Mouse (Mus musculus) forebrain, embryonic 15.5 days (tissue): Measurements from ENCODE around the gene Sox9. TPM values are rescaled to one million over a fixed set of nuclear protein-coding genes. Genes with fewer than 3 reads are reported as not detected.

Experiments
- ATAC-seq: fragments of 200-750 bp; cut with Nextera tagmentation; replicated peaks from 2 replicates; pipeline ENCODE4 v1.8.0; 2017; ENCODE audit warnings: mild to moderate bottlenecking, moderate TSS enrichment, moderate library complexity
- H3K27ac ChIP-seq: fragments of 300-500 bp; sonication (generic); replicated peaks from 2 replicates; pipeline ENCODE4 v1.5.1; 2015; ENCODE audit warnings: mild to moderate bottlenecking, inconsistent platforms
- H3K27me3 ChIP-seq: fragments of 300-500 bp; sonication (generic); 2 replicates; pipeline ENCODE4 v1.6.1; 2015; ENCODE audit warnings: inconsistent platforms
- H3K36me3 ChIP-seq: fragments of 300-500 bp; sonication (generic); 2 replicates; pipeline ENCODE4 v1.6.1; 2015; ENCODE audit warnings: mild to moderate bottlenecking, inconsistent platforms
- H3K4me1 ChIP-seq: fragments of 300-500 bp; sonication (generic); 2 replicates; pipeline ENCODE4 v1.6.1; 2015; ENCODE audit warnings: inconsistent platforms
- H3K4me2 ChIP-seq: fragments of 300-500 bp; sonication (generic); replicated peaks from 2 replicates; pipeline ENCODE4 v1.6.1; 2015; ENCODE audit warnings: mild to moderate bottlenecking, inconsistent platforms
- H3K4me3 ChIP-seq: fragments of 300-500 bp; sonication (generic); 2 replicates; pipeline ENCODE4 v1.5.1; 2015; ENCODE audit warnings: mild to moderate bottlenecking, inconsistent platforms
- H3K9ac ChIP-seq: fragments of 300-500 bp; sonication (generic); replicated peaks from 2 replicates; pipeline ENCODE4 v1.6.1; 2015; ENCODE audit warnings: mild to moderate bottlenecking, inconsistent platforms
- H3K9me3 ChIP-seq: fragments of 300-500 bp; sonication (generic); 2 replicates; pipeline ENCODE4 v1.6.1; 2016; ENCODE audit warnings: inconsistent platforms
- WGBS: fragments of 180-500 bp; shearing (Covaris S2); methylation state at CpG from one replicate; pipeline ENCODE4 v1.1.7; 2015; ENCODE audit warnings: mixed read lengths; 5-methylcytosine and 5-hydroxymethylcytosine counted together
- polyA plus RNA-seq: library from polyadenylated mRNA; unstranded; fragments of >200 nt; fragmentation: Nextera tagmentation; extraction: Ambion mirVana; gene quantifications from 2 replicates; pipeline ENCODE4 v1.2.1, GENCODE M21; 2015

The Sox9 gene
- polyA plus RNA-seq, 1 experiment from 2014 or later: 66.6 TPM

GRCm38 (mm10) chr11:112810447-112811151 is 28.6 kb downstream of the Sox9 start:
- ATAC-seq: peak; percentile 51

DNA sequence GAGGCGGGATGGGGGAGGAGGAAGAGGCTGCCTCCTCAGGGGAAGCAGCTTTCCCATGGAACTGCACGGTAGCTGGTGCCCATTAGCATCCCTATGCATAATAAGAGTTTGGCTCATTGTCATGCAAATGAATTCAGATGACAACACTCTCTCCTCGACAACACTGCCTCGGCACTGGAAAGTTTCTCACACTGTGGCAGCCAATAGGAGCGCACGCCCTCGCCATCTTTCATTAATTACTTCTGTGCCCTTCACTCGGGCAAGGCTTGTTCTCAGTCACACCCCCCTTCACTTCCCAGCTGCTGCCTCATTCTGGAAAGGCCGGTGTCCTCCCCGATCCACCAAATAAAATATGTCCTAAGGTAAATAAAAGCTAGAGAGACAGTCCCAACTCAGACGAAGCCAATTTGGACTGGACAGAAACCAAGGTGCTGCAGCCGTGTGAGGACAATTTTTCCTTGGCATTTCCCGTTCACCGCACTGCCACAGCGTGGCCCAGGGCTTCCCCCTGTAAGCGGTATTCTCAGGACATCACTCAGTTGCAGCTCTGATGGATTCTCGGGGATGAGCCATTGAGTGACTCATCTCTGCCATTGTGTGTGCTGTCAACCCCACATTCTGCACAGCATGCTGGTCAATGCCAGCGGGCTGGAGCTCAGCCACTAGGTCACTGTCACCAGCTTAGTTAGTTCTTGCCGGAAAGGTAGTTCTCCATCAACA is 29.3 kb downstream of the Sox9 start:
- Histone ChIP-seq H3K4me1 (peaks cover 34% of the 10 kb centered on the region), H3K36me3 (no peaks in the 10 kb centered on the region), H3K27ac (peak overlapping the region; percentile 85), H3K4me3 (peak overlapping the region; percentile 20), H3K9ac (0 out of 2 replicates have a peak overlapping the region, but pooled peaks have one; percentile 13), H3K9me3 (no peaks in the 10 kb centered on the region), H3K4me2 (peak overlapping the region; percentile 45), H3K27me3 (no peaks in the 10 kb centered on the region)
- ATAC-seq: peak; percentile 96
- under 1% methylated on average over 19 of the region's 19 CpGs for WGBS

More at GRCm38 (mm10) chr11:112810447-112811151, 28.6 kb downstream of the Sox9 start:
- Histone ChIP-seq H3K36me3 (no peaks in the 10 kb centered on the region), H3K27me3 (no peaks in the 10 kb centered on the region), H3K4me2 (peak overlapping the region; percentile 45), H3K9me3 (no peaks in the 10 kb centered on the region), H3K4me1 (peaks cover 34% of the 10 kb centered on the region), H3K9ac (0 out of 2 replicates have a peak overlapping the region, but pooled peaks have one; percentile 18), H3K4me3 (peak overlapping the region; percentile 20), H3K27ac (peak overlapping the region; percentile 72)
- WGBS: under 1% methylated on average over 17 of the region's 17 CpGs

- Histone ChIP-seq H3K9ac (no peak overlapping the region), H3K4me2 (no peak overlapping the region), H3K4me1 (peaks cover 19% of the 10 kb centered on the region), H3K27ac (peak overlapping the region; percentile 60), H3K36me3 (no peaks in the 10 kb centered on the region), H3K9me3 (no peaks in the 10 kb centered on the region), H3K4me3 (no peak overlapping the region), H3K27me3 (no peaks in the 10 kb centered on the region)
- ATAC-seq: peak; percentile 90
- 35% methylated on average over 14 of the region's 14 CpGs for WGBS
These were observed 36.0 kb downstream of the Sox9 start for GRCm38 (mm10) chr11:112817829-112818650.

DNA sequence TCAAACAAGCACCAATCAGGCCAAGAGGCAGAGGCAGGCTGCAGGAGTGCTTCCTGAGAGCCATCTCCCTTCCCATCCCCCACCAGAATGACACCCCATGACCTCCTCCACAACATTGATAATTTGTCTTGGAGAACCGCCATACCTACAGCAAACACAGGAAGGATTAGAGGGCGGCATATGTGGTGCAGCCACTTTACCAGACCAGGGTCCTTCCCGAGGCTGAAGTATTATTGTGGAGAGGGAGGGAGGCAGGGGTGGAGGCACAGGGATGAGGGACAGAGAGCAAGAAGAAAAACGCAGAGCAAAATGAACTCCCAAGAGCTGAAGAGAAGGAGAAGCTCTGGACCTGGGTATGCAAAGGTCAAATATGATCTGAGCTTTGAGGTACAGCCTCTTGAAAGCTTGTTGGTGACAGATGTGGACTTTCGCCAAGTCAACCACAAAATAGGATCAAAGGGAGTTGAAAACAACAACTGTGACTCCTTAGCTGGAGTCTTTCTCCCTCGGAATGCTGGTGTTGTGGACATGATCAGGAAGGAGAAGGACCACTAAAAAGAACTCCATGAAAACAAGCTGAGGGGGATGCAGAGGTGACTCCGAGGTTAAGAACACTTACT is 36.7 kb downstream of the Sox9 start:
- Histone ChIP-seq H3K27me3 (no peaks in the 10 kb centered on the region), H3K4me3 (no peak overlapping the region), H3K9ac (no peak overlapping the region), H3K9me3 (no peaks in the 10 kb centered on the region), H3K4me1 (peaks cover 19% of the 10 kb centered on the region), H3K4me2 (no peak overlapping the region), H3K36me3 (no peaks in the 10 kb centered on the region), H3K27ac (peak overlapping the region; percentile 60)
- WGBS: 54% methylated on average over 7 of the region's 7 CpGs
- ATAC-seq: no peak

DNA sequence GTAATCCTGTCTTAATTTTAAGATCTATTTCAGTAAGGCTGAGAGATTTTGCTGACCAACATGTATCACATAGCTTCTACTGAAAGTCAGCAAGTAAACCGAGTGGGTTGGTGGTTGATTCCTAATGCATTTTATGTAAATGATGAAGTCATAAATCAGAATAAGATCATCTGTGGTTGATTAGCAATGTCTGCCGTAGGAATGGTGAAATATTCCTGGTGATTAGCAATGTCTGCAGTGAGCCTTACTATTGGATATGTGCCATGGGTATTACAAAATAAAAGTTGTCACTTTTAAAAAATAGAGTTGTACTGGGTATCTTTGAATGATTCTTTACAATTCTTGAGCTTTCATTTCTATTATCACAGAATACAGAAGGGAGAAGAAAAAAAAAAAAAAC is 39.5 kb downstream of the Sox9 start:
- WGBS: 88% methylated on average over 2 of the region's 2 CpGs

GRCm38 (mm10) chr11:112824146-112824545 is 42.1 kb downstream of the Sox9 start:
- no peak for ATAC-seq

More for the DNA sequence above, 39.5 kb downstream of the Sox9 start:
- H3K9me3 ChIP-seq: no peaks in the 10 kb centered on the region
- ATAC-seq: no peak
- no peak overlapping the region for H3K27ac ChIP-seq
- H3K27me3 ChIP-seq: no peaks in the 10 kb centered on the region
- H3K9ac ChIP-seq: no peak overlapping the region
- H3K4me1 ChIP-seq: peaks cover 19% of the 10 kb centered on the region
- H3K36me3 ChIP-seq: no peaks in the 10 kb centered on the region
- H3K4me2 ChIP-seq: no peak overlapping the region
- H3K4me3 ChIP-seq: no peak overlapping the region

DNA sequence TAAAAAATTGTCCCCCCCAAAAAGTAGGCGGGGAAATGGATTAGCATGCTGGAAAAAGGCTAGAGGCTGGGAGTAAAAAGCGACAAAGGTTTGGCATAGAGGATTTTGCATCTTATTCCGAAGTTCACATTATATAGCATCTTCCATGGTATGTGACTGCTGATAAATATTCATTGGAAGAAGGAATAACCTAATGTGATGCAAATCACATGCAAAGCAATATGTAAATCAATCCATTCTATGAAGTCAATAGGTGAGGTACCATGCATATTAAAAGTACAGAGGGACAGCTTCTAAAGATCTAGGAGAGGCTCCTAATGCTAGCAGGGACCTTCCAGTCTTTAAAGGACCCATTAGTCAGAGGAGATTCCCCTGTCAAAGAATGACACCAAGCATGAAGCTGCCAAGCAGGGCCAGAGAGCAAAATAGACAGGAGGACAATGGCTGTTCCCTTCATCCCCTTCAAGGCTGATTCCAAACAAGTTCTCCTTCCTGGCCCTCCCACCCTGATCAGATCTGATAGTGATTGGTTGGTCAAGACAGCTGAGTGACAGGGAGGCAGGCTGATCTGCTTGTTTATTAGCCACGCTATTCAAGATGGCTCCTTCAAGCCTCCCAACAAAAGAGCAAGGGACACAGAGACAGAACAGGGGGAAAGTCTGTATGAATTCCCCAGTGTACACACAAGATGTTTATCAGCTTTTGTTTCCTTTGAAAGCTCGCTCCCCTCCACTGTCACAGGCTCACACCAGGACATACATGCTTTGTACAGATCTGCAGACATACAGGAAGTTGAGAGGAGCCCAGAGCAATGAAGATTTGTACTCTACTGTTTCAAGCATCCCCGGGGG is 44.4 kb downstream of the Sox9 start:
- 0 out of 2 replicates have a peak overlapping the region, but pooled peaks have one; percentile 19 for H3K27ac ChIP-seq

More at GRCm38 (mm10) chr11:112824146-112824545, 42.1 kb downstream of the Sox9 start:
- Histone ChIP-seq H3K9me3 (no peaks in the 10 kb centered on the region), H3K27me3 (no peaks in the 10 kb centered on the region), H3K4me2 (no peak overlapping the region), H3K4me1 (no peaks in the 10 kb centered on the region), H3K9ac (no peak overlapping the region), H3K36me3 (no peaks in the 10 kb centered on the region), H3K4me3 (no peak overlapping the region), H3K27ac (no peak overlapping the region)
- WGBS: 53% methylated on average over 3 of the region's 3 CpGs

DNA sequence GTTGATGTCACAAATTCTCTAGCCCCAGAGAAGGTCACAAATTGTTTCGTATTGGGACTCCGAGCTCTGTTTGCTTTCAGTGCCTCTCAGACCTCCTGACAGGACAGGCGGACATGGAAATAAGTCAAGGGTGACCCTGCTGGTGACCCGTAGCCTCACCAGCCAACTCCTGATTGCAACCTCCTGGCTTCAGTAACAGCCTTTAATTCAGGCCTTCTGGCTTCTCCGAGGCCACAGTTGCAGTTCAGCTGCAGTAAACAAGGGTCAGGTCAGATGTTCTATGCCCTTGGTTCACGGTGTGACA is 45.0 kb downstream of the Sox9 start:
- no peaks in the 10 kb centered on the region for H3K9me3 ChIP-seq
- no peaks in the 10 kb centered on the region for H3K4me1 ChIP-seq
- no peaks in the 10 kb centered on the region for H3K27me3 ChIP-seq
- H3K4me2 ChIP-seq: no peak overlapping the region
- no peak overlapping the region for H3K9ac ChIP-seq
- no peak overlapping the region for H3K27ac ChIP-seq
- WGBS: 73% methylated on average over 6 of the region's 6 CpGs
- no peaks in the 10 kb centered on the region for H3K36me3 ChIP-seq
- no peak for ATAC-seq
- H3K4me3 ChIP-seq: no peak overlapping the region

More for the DNA sequence above, 44.4 kb downstream of the Sox9 start:
- Histone ChIP-seq H3K9ac (no peak overlapping the region), H3K4me1 (no peaks in the 10 kb centered on the region), H3K9me3 (no peaks in the 10 kb centered on the region), H3K27me3 (no peaks in the 10 kb centered on the region), H3K36me3 (no peaks in the 10 kb centered on the region), H3K4me2 (no peak overlapping the region), H3K4me3 (no peak overlapping the region)
- peak; percentile 77 for ATAC-seq
- 69% methylated on average over 6 of the region's 6 CpGs for WGBS

- H3K9me3 ChIP-seq: no peaks in the 10 kb centered on the region
- no peak overlapping the region for H3K4me3 ChIP-seq
- H3K4me1 ChIP-seq: peaks cover 7% of the 10 kb centered on the region; the same call in 1 of the 2 replicates
- WGBS: 93% methylated on average over 9 of the region's 9 CpGs
- ATAC-seq: no peak
- no peak overlapping the region for H3K27ac ChIP-seq
- H3K4me2 ChIP-seq: no peak overlapping the region
- H3K36me3 ChIP-seq: no peaks in the 10 kb centered on the region
- H3K27me3 ChIP-seq: no peaks in the 10 kb centered on the region
- no peak overlapping the region for H3K9ac ChIP-seq
These were observed 46.7 kb downstream of the Sox9 start for GRCm38 (mm10) chr11:112828553-112829287.

- H3K9ac ChIP-seq: no peak overlapping the region
- H3K4me1 ChIP-seq: peaks cover 21% of the 10 kb centered on the region; the same call in 1 of the 2 replicates
- WGBS: 66% methylated on average over 11 of the region's 11 CpGs
- no peak overlapping the region for H3K4me2 ChIP-seq
- no peaks in the 10 kb centered on the region for H3K36me3 ChIP-seq
- H3K4me3 ChIP-seq: no peak overlapping the region
- ATAC-seq: no peak
- H3K27me3 ChIP-seq: no peaks in the 10 kb centered on the region
- no peaks in the 10 kb centered on the region for H3K9me3 ChIP-seq
- H3K27ac ChIP-seq: no peak overlapping the region
These were observed 52.4 kb downstream of the Sox9 start for GRCm38 (mm10) chr11:112834245-112835005.
